Mouse (Mus musculus): ENCODE measurements at regions not wholly inside any gene's neighbourhood (a gene's known extent, or its start where the extent isn't known, plus 50 kb on each side); places are given as distances from the start of the nearest gene placed in this dataset.

DNA sequence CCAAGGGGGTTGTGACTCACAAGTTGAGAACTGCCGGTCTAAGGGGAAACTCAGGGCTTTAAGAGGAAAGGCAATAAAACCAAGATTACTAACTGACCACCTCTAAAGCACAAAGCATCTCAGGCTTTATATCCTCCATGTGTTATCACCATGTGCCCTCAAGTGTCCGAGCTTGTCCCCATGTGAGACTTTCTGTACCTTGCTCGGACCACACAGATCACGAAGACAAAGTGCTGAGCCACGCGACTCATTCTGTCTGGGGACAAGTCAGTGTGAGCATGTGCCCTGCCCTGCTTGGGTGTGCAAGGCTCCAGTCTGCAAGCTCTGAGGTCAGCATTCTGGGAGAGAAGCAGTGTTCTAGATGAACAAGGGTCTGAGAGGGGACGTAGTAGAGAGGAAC is 119.2 kb upstream of the Gm26657 start:
- TF ChIP-seq POLR2A (IDR thresholded peaks at IDR 0.05; ENCODE audit: insufficient read length, low read depth) (no peak), MYOD1 (IDR thresholded peaks at IDR 0.05; ENCODE audit: control insufficient read depth in 1 of 3, insufficient read length in 2 of 3, low read depth in 2 of 3) (no peak), USF1 (IDR thresholded peaks at IDR 0.05; ENCODE audit: low read depth) (no peak), E2F4 (IDR thresholded peaks at IDR 0.05; ENCODE audit: insufficient read depth) (no peak), MAX (IDR thresholded peaks at IDR 0.05; ENCODE audit: low read depth) (no peak), TCF12 (IDR thresholded peaks at IDR 0.05; ENCODE audit: insufficient read depth, poor library complexity, severe bottlenecking) (no peak), TCF3 (IDR thresholded peaks at IDR 0.05; ENCODE audit: insufficient read length, low read depth) (no peak), MYOG (IDR thresholded peaks at IDR 0.05; ENCODE audit: control insufficient read depth in 1 of 3, insufficient read depth in 1 of 3, insufficient read length in 2 of 3, low read depth in 2 of 3) (no peak), POLR2AphosphoS2 (IDR thresholded peaks at IDR 0.05; ENCODE audit: insufficient read length, low read depth) (no peak), CEBPB (IDR thresholded peaks at IDR 0.05; ENCODE audit: insufficient read depth, poor library complexity, severe bottlenecking) (no peak)

All from myocyte (in vitro differentiated cells).